Mouse (Mus musculus) spleen, adult 2 months (tissue): Measurements from ENCODE around the gene Ankrd44. TPM values are rescaled to one million over a fixed set of nuclear protein-coding genes. Genes with fewer than 3 reads are reported as not detected.

ENCODE experiments used
- DNase-seq, 2 experiments: peaks; one replicate each; pipeline versions ENCODE4 v3.0.0 to v3.0.0-alpha.2; 2012 to 2021; ENCODE audit warnings: low spot score in 2 of 2, low read depth in 1 of 2
- H3K27ac ChIP-seq: fragments of 200-500 bp; 2 replicates; pipeline ENCODE4 v1.5.1; 2012; ENCODE audit warnings: low read length, inconsistent platforms; ENCODE audit not compliant: insufficient read depth
- H3K27me3 ChIP-seq: fragments of 200-500 bp; 2 replicates; pipeline ENCODE4 v1.6.1; 2012; ENCODE audit warnings: mild to moderate bottlenecking, moderate library complexity, low read length, inconsistent platforms; ENCODE audit not compliant: control insufficient read depth, insufficient read depth
- H3K36me3 ChIP-seq: fragments of 200-500 bp; 2 replicates; pipeline ENCODE4 v1.6.1; 2012; ENCODE audit warnings: mild to moderate bottlenecking, low read length, inconsistent platforms; ENCODE audit not compliant: control insufficient read depth, insufficient read depth
- H3K4me1 ChIP-seq: fragments of 200-500 bp; 2 replicates; pipeline ENCODE4 v1.6.1; 2011; ENCODE audit warnings: inconsistent platforms; ENCODE audit not compliant: control insufficient read depth, insufficient read depth, insufficient read length
- H3K4me3 ChIP-seq: fragments of 200-500 bp; 2 replicates; pipeline ENCODE4 v1.5.1; 2011; ENCODE audit warnings: mild to moderate bottlenecking, inconsistent platforms; ENCODE audit not compliant: insufficient read depth, insufficient read length; ENCODE audit errors: extremely low read depth
- CTCF ChIP-seq: fragments of 200-500 bp; IDR thresholded peaks from 2 replicates; pipeline ENCODE4 v1.5.1; 2011; ENCODE audit warnings: mild to moderate bottlenecking, inconsistent platforms; ENCODE audit not compliant: insufficient read depth, insufficient read length, insufficient replicate concordance; ENCODE audit errors: extremely low read depth
- POLR2A ChIP-seq: fragments of 200-500 bp; IDR thresholded peaks from 2 replicates; pipeline ENCODE4 v1.6.1; 2011; ENCODE audit warnings: low read depth, low read length, inconsistent platforms
- WGBS: fragments of 180-500 bp; shearing (Covaris S2); methylation state at CpG from one replicate; pipeline ENCODE4 v1.1.7; 2018; 5-methylcytosine and 5-hydroxymethylcytosine counted together
- polyA plus RNA-seq: library from polyadenylated mRNA; depleted of rRNA; stranded (reverse); fragments of >200 nt; gene quantifications from 2 replicates; pipeline ENCODE4 v1.2.3, GENCODE M21; 2012

The Ankrd44 gene
- polyA plus RNA-seq, 1 experiment, result 43.1 TPM

GRCm38 (mm10) chr1:54726555-54726954 lies 199.6 kb downstream of the Ankrd44 start:
- no peak for DNase-seq
- Histone ChIP-seq H3K4me3 (no peak overlapping the region), H3K27ac (no peak overlapping the region), H3K4me1 (no peaks in the 10 kb centered on the region), H3K27me3 (no peaks in the 10 kb centered on the region), H3K36me3 (peaks cover 35% of the 10 kb centered on the region)
- 65% methylated on average over 2 of the region's 2 CpGs for WGBS
- TF ChIP-seq CTCF (no peak), POLR2A (no peak)

- Histone ChIP-seq H3K27me3 (no peaks in the 10 kb centered on the region), H3K4me3 (no peak overlapping the region), H3K4me1 (no peaks in the 10 kb centered on the region), H3K36me3 (peaks cover 28% of the 10 kb centered on the region), H3K27ac (no peak overlapping the region)
- no peak for DNase-seq
- TF ChIP-seq POLR2A, result no peak
- TF ChIP-seq CTCF, result no peak
- WGBS, result 94% methylated on average over 6 of the region's 6 CpGs
These were observed 209.3 kb downstream of the Ankrd44 start for GRCm38 (mm10) chr1:54716921-54717320.

- TF ChIP-seq CTCF (no peak), POLR2A (no peak)
- Histone ChIP-seq H3K4me3 (no peak overlapping the region), H3K27ac (no peak overlapping the region), H3K4me1 (no peaks in the 10 kb centered on the region), H3K27me3 (no peaks in the 10 kb centered on the region), H3K36me3 (peaks cover 27% of the 10 kb centered on the region)
- WGBS, result 87% methylated on average over 8 of the region's 8 CpGs
- no peak for DNase-seq
These were observed 211.0 kb downstream of the Ankrd44 start for GRCm38 (mm10) chr1:54715061-54715760.

- 88% methylated on average over 11 of the region's 11 CpGs for WGBS
These were observed 212.7 kb downstream of the Ankrd44 start for GRCm38 (mm10) chr1:54713231-54714173.

GRCm38 (mm10) chr1:54711568-54711967 lies 214.6 kb downstream of the Ankrd44 start:
- no peak for TF ChIP-seq CTCF
- no peak for TF ChIP-seq POLR2A
- H3K4me3 ChIP-seq, result no peak overlapping the region
- WGBS, result 79% methylated on average over 3 of the region's 3 CpGs
- no peak overlapping the region for H3K27ac ChIP-seq
- H3K27me3 ChIP-seq, result no peaks in the 10 kb centered on the region
- no peaks in the 10 kb centered on the region for H3K4me1 ChIP-seq
- DNase-seq, result no peak
- peaks cover 20% of the 10 kb centered on the region for H3K36me3 ChIP-seq

More at GRCm38 (mm10) chr1:54713231-54714173, 212.7 kb downstream of the Ankrd44 start:
- H3K27ac ChIP-seq, result no peak overlapping the region
- no peaks in the 10 kb centered on the region for H3K4me1 ChIP-seq
- no peak for TF ChIP-seq POLR2A
- TF ChIP-seq CTCF, result no peak
- H3K4me3 ChIP-seq, result no peak overlapping the region
- H3K27me3 ChIP-seq, result no peaks in the 10 kb centered on the region
- no peak for DNase-seq
- peaks cover 26% of the 10 kb centered on the region for H3K36me3 ChIP-seq

- Histone ChIP-seq H3K27ac (no peak overlapping the region), H3K27me3 (no peaks in the 10 kb centered on the region), H3K36me3 (peaks cover 19% of the 10 kb centered on the region), H3K4me3 (no peak overlapping the region), H3K4me1 (no peaks in the 10 kb centered on the region)
- TF ChIP-seq CTCF, result no peak
- TF ChIP-seq POLR2A, result no peak
- 59% methylated on average over 1 of the region's 1 CpGs for whole genome bisulfite sequencing
- DNase-seq, result no peak
These were observed 215.6 kb downstream of the Ankrd44 start for GRCm38 (mm10) chr1:54710550-54710949.
